Mouse (Mus musculus) bone marrow macrophage, adult 2 months (primary cell): Measurements from ENCODE around the gene Vps45.

Source experiments
- CTCF ChIP-seq: IDR thresholded peaks from 2 replicates; pipeline ENCODE4 v1.5.1; 2012; ENCODE audit warnings: low read depth, mild to moderate bottlenecking, low read length, moderate library complexity
- POLR2A ChIP-seq: IDR thresholded peaks from 2 replicates; pipeline ENCODE4 v1.6.1; 2012; ENCODE audit warnings: mild to moderate bottlenecking, low read depth, low read length, borderline replicate concordance

- TF ChIP-seq POLR2A (no peak), CTCF (no peak)
Measured at GRCm38 (mm10) chr3:96063299-96063698, 5.0 kb upstream of the Vps45 start.
